Mouse (Mus musculus): Measurements from ENCODE around the gene Rfng. TPM values are rescaled to one million over a fixed set of nuclear protein-coding genes. Genes with fewer than 3 reads are reported as not detected.

Rfng gene
- polyA plus RNA-seq, 1 experiment: 8.9 TPM

DNA sequence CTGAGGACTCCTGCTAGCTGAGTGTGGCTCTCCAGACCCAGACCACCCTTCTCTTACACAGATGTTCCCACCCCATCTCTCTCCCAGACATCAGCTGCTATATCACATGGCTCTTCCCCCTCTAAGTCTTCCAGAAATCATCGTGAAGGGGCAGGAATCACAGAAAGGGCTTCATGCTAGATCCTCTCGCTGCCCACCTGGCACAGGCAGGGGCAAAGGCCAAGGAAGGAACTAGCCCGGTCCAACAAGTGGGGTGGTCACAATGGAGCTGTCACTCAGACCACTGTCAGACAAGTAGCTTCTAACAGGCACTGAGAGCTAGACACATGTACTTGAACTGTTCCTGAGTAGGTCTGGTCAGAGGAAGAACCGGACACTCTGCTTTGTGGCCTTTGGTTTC lies 44.4 kb upstream of the Rfng start:
- TF ChIP-seq CTCF (IDR thresholded peaks at IDR 0.05; ENCODE audit: low read depth, low read length) (no peak), EP300 (IDR thresholded peaks at IDR 0.05; ENCODE audit: insufficient read depth, low read depth, low read length) (no peak), POLR2A (IDR thresholded peaks at IDR 0.05; ENCODE audit: insufficient read depth, low read length) (no peak)
- Histone ChIP-seq H3K27me3 (ENCODE audit: control insufficient read depth, insufficient read depth, low read length, poor library complexity, severe bottlenecking) (no peaks in the 10 kb centered on the region), H3K9me3 (replicated peaks; ENCODE audit: control insufficient read depth, insufficient read depth, low read length, poor library complexity, severe bottlenecking) (no peaks in the 10 kb centered on the region), H3K4me1 (ENCODE audit: control insufficient read depth, insufficient read depth, low read length) (peaks cover 5% of the 10 kb centered on the region), H3K36me3 (ENCODE audit: control insufficient read depth, insufficient read depth, low read length, poor library complexity, severe bottlenecking) (no peaks in the 10 kb centered on the region), H3K4me3 (ENCODE audit: low read depth, low read length) (no peak overlapping the region), H3K27ac (ENCODE audit: insufficient read depth, low read length) (no peak overlapping the region), H3K9ac (ENCODE audit: low read depth, poor library complexity, severe bottlenecking) (no peak overlapping the region)

DNA sequence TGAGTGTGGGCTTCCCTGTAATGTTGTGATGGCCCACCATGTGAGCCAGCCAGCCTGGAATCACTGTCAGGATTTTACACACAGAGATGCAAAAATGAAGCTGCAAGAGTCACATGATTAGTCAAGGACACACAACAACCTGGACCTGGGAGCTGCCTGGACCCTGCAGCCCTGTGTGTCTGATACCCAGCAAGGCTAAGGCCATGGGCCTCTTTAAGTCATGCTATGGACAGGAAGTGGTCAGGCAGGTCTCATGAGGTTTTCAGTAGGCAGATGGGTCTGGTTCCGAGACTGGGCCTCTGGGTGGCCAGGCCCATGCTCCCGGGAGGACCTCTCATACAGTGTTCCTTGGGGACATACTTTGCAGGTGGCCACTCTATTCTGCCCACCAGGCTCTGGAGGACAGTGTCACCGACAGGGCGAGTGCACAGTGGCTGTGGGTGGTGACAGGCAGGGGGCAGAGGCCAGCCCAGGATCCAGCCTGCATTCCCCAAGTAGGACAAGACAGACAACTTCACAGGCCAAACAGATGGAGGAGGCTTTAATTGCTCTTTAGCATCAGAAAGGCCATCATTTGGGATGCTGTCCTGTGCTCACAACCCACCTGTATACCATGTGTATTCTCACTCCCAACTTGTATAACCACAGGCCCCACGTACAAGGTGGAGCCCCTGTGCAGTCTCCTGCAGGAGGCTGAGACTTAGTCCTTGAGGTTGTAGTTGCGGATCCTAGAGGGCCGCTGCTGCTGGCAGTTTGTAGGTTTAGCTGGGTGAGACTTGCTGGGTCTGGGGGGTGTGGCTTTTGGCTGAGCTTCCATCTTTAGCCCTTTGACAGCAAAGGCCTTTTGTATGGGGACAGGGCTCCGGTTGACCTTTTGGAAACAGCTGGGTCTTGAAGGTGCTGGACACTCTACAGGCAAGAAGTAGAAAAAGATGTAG lies 42.3 kb upstream of the Rfng start:
- H3K27me3 ChIP-seq (ENCODE audit: control insufficient read depth, insufficient read depth, low read length, poor library complexity, severe bottlenecking): no peaks in the 10 kb centered on the region
- H3K27ac ChIP-seq (ENCODE audit: insufficient read depth, low read length): no peak overlapping the region
- no peaks in the 10 kb centered on the region for H3K9me3 ChIP-seq (replicated peaks; ENCODE audit: control insufficient read depth, insufficient read depth, low read length, poor library complexity, severe bottlenecking)
- TF ChIP-seq POLR2A (IDR thresholded peaks at IDR 0.05; ENCODE audit: insufficient read depth, low read length): no peak
- no peak for TF ChIP-seq EP300 (IDR thresholded peaks at IDR 0.05; ENCODE audit: insufficient read depth, low read depth, low read length)
- no peak for TF ChIP-seq CTCF (IDR thresholded peaks at IDR 0.05; ENCODE audit: low read depth, low read length)
- H3K9ac ChIP-seq (ENCODE audit: low read depth, poor library complexity, severe bottlenecking): no peak overlapping the region
- peaks cover 9% of the 10 kb centered on the region for H3K4me1 ChIP-seq (ENCODE audit: control insufficient read depth, insufficient read depth, low read length)
- H3K4me3 ChIP-seq (ENCODE audit: low read depth, low read length): no peak overlapping the region
- peaks cover 9% of the 10 kb centered on the region for H3K36me3 ChIP-seq (ENCODE audit: control insufficient read depth, insufficient read depth, low read length, poor library complexity, severe bottlenecking)

DNA sequence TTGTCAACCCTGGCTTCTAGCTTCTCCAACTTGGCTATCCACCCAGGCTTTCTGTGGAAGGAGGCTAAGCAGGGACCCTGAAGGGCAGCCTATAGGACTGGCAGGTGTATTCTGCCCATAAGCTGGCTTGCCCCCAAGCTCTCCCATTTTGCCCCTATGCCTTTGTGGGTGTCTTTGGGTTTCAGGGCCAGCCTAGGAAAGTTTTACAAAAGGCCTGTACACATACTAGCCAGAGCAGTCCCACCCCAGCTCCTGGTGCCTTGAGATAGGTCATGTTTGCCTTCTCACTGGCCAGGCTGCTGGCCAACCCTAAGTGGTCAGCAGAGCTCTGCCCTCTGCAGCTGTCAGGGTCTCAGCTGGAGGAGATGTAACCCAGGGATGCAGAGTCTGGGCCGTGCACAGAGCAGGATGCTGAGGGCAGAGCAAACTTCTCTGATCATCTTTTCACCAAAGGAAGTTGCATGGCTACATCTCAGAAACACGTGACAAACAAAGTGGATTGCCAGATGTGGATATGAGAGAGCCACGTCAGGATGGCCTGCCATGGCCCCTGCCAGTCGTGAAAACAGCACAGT lies 41.4 kb upstream of the Rfng start:
- Histone ChIP-seq H3K4me1 (ENCODE audit: control insufficient read depth, insufficient read depth, low read length) (peaks cover 9% of the 10 kb centered on the region), H3K9ac (ENCODE audit: low read depth, poor library complexity, severe bottlenecking) (peak overlapping the region; percentile 76), H3K27me3 (ENCODE audit: control insufficient read depth, insufficient read depth, low read length, poor library complexity, severe bottlenecking) (no peaks in the 10 kb centered on the region), H3K9me3 (replicated peaks; ENCODE audit: control insufficient read depth, insufficient read depth, low read length, poor library complexity, severe bottlenecking) (no peaks in the 10 kb centered on the region), H3K27ac (ENCODE audit: insufficient read depth, low read length) (no peak overlapping the region), H3K36me3 (ENCODE audit: control insufficient read depth, insufficient read depth, low read length, poor library complexity, severe bottlenecking) (peaks cover 18% of the 10 kb centered on the region), H3K4me3 (ENCODE audit: low read depth, low read length) (no peak overlapping the region)
- no peak for TF ChIP-seq EP300 (IDR thresholded peaks at IDR 0.05; ENCODE audit: insufficient read depth, low read depth, low read length)
- no peak for TF ChIP-seq CTCF (IDR thresholded peaks at IDR 0.05; ENCODE audit: low read depth, low read length)
- no peak for TF ChIP-seq POLR2A (IDR thresholded peaks at IDR 0.05; ENCODE audit: insufficient read depth, low read length)

DNA sequence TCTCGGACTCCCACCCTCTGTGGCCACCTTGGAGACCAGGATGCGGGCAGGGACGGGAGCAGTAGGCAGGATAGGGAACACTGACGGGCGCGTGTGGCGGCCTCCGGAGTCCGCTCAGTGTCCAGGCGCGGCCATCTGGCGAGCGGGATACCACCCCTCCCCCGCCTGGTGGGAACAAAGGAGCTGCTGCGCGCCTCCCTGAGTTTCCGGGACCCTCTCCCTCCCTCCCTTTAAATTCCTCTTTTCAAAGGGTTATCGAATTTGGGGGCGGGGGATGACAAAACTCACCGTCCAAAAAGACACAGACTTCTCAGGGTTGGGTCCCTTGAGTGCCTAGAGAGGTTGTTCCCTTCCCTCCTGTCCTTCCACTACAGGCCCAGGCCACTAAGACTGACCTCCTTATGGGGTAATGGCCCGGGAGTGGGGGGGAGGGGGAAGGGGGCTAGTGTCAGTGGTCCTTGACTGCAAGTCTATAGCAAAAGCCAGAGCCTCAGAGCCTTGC lies 40.8 kb upstream of the Rfng start:
- H3K4me3 ChIP-seq (ENCODE audit: low read depth, low read length): peak overlapping the region; percentile 69
- 0 out of 2 replicates have a peak overlapping the region, but pooled peaks have one; percentile 7 for H3K27ac ChIP-seq (ENCODE audit: insufficient read depth, low read length)
- H3K4me1 ChIP-seq (ENCODE audit: control insufficient read depth, insufficient read depth, low read length): peaks cover 9% of the 10 kb centered on the region
- no peaks in the 10 kb centered on the region for H3K27me3 ChIP-seq (ENCODE audit: control insufficient read depth, insufficient read depth, low read length, poor library complexity, severe bottlenecking)
- H3K9ac ChIP-seq (ENCODE audit: low read depth, poor library complexity, severe bottlenecking): peak overlapping the region; percentile 76
- H3K9me3 ChIP-seq (replicated peaks; ENCODE audit: control insufficient read depth, insufficient read depth, low read length, poor library complexity, severe bottlenecking): no peaks in the 10 kb centered on the region
- TF ChIP-seq EP300 (IDR thresholded peaks at IDR 0.05; ENCODE audit: insufficient read depth, low read depth, low read length): 0 out of 2 replicates have a peak, but pooled peaks have one; percentile 59
- no peak for TF ChIP-seq CTCF (IDR thresholded peaks at IDR 0.05; ENCODE audit: low read depth, low read length)
- no peak for TF ChIP-seq POLR2A (IDR thresholded peaks at IDR 0.05; ENCODE audit: insufficient read depth, low read length)
- H3K36me3 ChIP-seq (ENCODE audit: control insufficient read depth, insufficient read depth, low read length, poor library complexity, severe bottlenecking): peaks cover 23% of the 10 kb centered on the region

DNA sequence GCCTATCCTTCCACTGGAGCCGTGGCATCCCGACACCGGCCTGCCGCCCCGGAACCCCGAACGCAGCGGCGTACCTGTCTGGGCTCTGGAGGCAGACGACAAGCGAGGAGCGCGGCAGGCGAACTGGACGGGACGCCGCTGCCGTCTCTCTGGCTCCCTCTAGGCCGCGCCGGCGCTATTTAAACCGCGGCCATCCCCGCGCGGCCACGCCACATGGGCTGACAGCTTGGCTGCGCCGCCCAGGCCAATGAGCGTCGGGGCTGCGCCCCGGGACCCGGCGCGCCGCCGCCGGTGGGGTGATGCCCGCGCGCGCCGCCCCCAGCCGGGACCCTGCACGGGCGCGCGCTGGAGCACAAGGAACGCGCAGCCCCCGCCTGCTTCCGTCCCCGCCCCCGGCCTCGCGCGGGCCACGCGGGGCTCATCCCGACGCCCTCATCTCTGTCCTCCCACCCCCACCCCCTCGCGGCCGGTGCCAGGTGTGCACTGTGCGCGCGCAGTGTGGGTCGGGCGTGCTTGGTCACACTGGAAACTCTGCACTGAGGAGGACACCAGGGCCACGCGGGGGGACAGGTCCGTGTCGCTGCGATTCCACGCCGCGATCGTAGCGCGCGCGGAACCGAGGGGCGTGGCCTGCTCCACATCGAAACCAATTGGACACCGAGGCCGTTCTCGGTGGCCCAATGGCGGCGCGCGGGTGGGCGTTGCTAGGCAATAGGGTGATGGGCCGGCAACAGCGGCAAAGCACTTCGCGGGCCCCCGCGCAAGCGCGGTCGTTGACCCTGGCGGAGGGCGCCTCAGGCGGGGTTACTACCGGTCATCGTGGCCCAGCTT lies 40.2 kb upstream of the Rfng start, which contains the start of gene Fasn:
Gene Fasn (minus strand): TSS at position 592 of the 831 bp plus-strand sequence.
- TF ChIP-seq EP300 (IDR thresholded peaks at IDR 0.05; ENCODE audit: insufficient read depth, low read depth, low read length) (no peak), CTCF (IDR thresholded peaks at IDR 0.05; ENCODE audit: low read depth, low read length) (peak; percentile 10), POLR2A (IDR thresholded peaks at IDR 0.05; ENCODE audit: insufficient read depth, low read length) (no peak)
- H3K27ac ChIP-seq (ENCODE audit: insufficient read depth, low read length): peak within 1 kb of the TSS; percentile 10; the same call in 1 of the 2 replicates
- H3K9me3 ChIP-seq (replicated peaks; ENCODE audit: control insufficient read depth, insufficient read depth, low read length, poor library complexity, severe bottlenecking): no peaks in the 10 kb centered on the region
- no peaks in the 10 kb centered on the region for H3K27me3 ChIP-seq (ENCODE audit: control insufficient read depth, insufficient read depth, low read length, poor library complexity, severe bottlenecking)
- H3K4me3 ChIP-seq (ENCODE audit: low read depth, low read length): peak within 1 kb of the TSS; percentile 86
- peaks cover 30% of the 10 kb centered on the region for H3K36me3 ChIP-seq (ENCODE audit: control insufficient read depth, insufficient read depth, low read length, poor library complexity, severe bottlenecking)
- peaks cover 9% of the 10 kb centered on the region for H3K4me1 ChIP-seq (ENCODE audit: control insufficient read depth, insufficient read depth, low read length)
- peak within 1 kb of the TSS; percentile 76 for H3K9ac ChIP-seq (ENCODE audit: low read depth, poor library complexity, severe bottlenecking)
